Mouse (Mus musculus) hematopoietic multipotent progenitor cell, adult 10-12 weeks (in vitro differentiated cells): ENCODE measurements around the gene Itln1. TPM values are rescaled to one million over a fixed set of nuclear protein-coding genes. Genes with fewer than 3 reads are reported as not detected.

Source experiments
- polyA plus RNA-seq: library from polyadenylated mRNA; stranded (reverse); fragments of >175 nt; gene quantifications from 2 replicates; pipeline ENCODE4 v1.2.3, GENCODE M21; 2012; ENCODE audit warnings: low replicate concordance

Itln1 gene
- 0.36 and 1.6 TPM in 2 replicates for polyA plus RNA-seq

DNA sequence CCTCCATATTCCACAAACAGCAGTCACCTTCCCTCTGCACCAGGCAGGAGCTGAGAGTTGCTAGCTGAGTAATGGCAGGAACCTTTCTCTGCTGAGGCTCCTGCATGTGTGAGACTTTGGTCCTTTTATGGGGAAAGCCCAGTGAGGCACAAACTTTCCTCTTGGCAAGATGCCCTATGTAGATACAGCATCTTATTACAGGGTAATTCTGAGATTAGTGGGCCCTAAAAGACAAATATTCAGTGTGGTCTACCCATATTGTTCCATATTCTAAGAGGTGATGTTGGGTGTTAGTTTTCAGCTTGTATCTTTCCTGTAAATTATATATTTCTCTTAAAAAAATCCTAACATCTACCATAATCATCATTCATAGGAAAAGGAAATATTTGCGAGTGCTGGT, at the start of gene Itln1:
Gene Itln1, minus strand, starts transcription at position 101 of the 400 bp plus-strand sequence.

GRCm38 (mm10) chr1:171558898-171559297, 23.8 kb upstream of the Itln1 start, which contains the start of gene Cd244a:
Cd244a (plus strand) TSS chr1:171559193.

DNA sequence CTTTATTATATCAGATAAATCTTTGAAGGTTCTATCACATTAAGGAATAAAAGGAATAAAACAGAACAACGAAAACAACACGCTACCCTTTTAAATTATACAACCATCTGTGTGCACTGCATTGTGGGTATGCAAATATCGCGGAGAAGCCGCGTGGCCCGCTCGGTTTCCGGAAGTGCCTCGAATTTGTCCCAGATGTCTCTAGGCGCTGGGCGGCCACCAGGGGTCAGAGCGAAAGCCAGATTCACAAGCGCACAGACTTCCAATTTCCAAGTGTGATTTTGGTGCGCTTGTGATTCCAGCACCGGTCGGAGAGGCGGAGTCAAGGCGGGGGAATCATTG, 31.9 kb downstream of the Itln1 start, which contains the start of gene Alyref2:
Gene Alyref2, plus strand, starts transcription at position 229 of the 342 bp plus-strand sequence.

Other genes with a start within 250 kb of the Itln1 start
- 77.2 and 163 TPM in 2 replicates for gene Usp21, start 247.3 kb downstream of the Itln1 start, polyA plus RNA-seq
- gene Ufc1, start 240.3 kb downstream of the Itln1 start, polyA plus RNA-seq: 17.7 and 40.2 TPM in 2 replicates
- 11.6 and 25.3 TPM in 2 replicates for gene Dedd, start 206.1 kb downstream of the Itln1 start, polyA plus RNA-seq
- gene Nit1, start 189.6 kb downstream of the Itln1 start, polyA plus RNA-seq: 9.5 and 14.3 TPM in 2 replicates
- gene Pfdn2, start 189.6 kb downstream of the Itln1 start, polyA plus RNA-seq: 6.8 and 10.4 TPM in 2 replicates
- gene Klhdc9, start 174.5 kb downstream of the Itln1 start, polyA plus RNA-seq: 0.44 and 0.99 TPM in 2 replicates
- gene Nectin4, start 165.2 kb downstream of the Itln1 start, polyA plus RNA-seq: 2.4 and 3.8 TPM in 2 replicates
- gene Arhgap30, start 146.3 kb downstream of the Itln1 start, polyA plus RNA-seq: 174 and 196 TPM in 2 replicates
- gene Usf1, start 124.0 kb downstream of the Itln1 start, polyA plus RNA-seq: 54.0 and 85.7 TPM in 2 replicates
- gene Tstd1, start 116.4 kb downstream of the Itln1 start, polyA plus RNA-seq: 1.4 TPM in 1 of 2 replicates, not detected in the other
- 0.16 and 1.7 TPM in 2 replicates for gene F11r, start 97.8 kb downstream of the Itln1 start, polyA plus RNA-seq
- 17.0 and 18.6 TPM in 2 replicates for gene Alyref2, start 31.8 kb downstream of the Itln1 start, polyA plus RNA-seq
- gene Cd244a, start 23.9 kb upstream of the Itln1 start, polyA plus RNA-seq: 1.1 and 1.5 TPM in 2 replicates
- gene Ly9, start 72.1 kb upstream of the Itln1 start, polyA plus RNA-seq: 10.9 and 18.3 TPM in 2 replicates
- 5.1 and 5.5 TPM in 2 replicates for gene Slamf7, start 117.7 kb upstream of the Itln1 start, polyA plus RNA-seq
- 9.6 and 15.3 TPM in 2 replicates for gene Cd48, start 146.7 kb upstream of the Itln1 start, polyA plus RNA-seq
- gene Slamf1, start 231.8 kb upstream of the Itln1 start, polyA plus RNA-seq: 1.3 and 5.6 TPM in 2 replicates